Mouse (Mus musculus): ENCODE data around the gene Gm20809. TPM values are rescaled to one million over a fixed set of nuclear protein-coding genes. Genes with fewer than 3 reads are reported as not detected.
"Not testable (repeated sequence)": the region's sequence is repeated elsewhere in the genome, so short reads cannot be mapped to it uniquely, and the experiment has no call there.

Gene Gm20809
- total RNA-seq (2021) = not detected
- long read RNA-seq, experiment 1 = 0 reads
- long read RNA-seq, experiment 2 = 0 reads

GRCm38 (mm10) chrY:24454757-24455156, at the start of gene Gm20809:
TSS of gene Gm20809 (plus strand) at chrY:24455057.
- DNase-seq (ENCODE audit: low spot score in 2 of 2) = not testable (repeated sequence)
